In genomic region chr4:146066932-146067580, GRCm38 (mm10) we compare ENCODE assay signal across 11 mouse cellular contexts. TPM values are rescaled to one million over a fixed set of nuclear protein-coding genes. Genes with fewer than 3 reads are reported as not detected.
DNase-seq lines count a peak whose midpoint lies in the region; ATAC-seq and TF ChIP-seq lines count a peak whose summit lies in the region.
"Not testable (repeated sequence)": the region's sequence is repeated elsewhere in the genome, so short reads cannot be mapped to it uniquely, and the experiment has no call there.
"Had no signal": no experiment of that assay in that cellular context is flagged by ENCODE, and none has a peak within 500 bp of the region (broad histone marks: within the 10 kb centered on the region; RNA-seq: fewer than 3 reads in every experiment).

No protein-coding gene starts in this region.

- peak overlapping the region; percentile 57 to 83; a peak in 3 of 4 replicates for H3K4me3 ChIP-seq in ES-E14 (ENCODE audit: insufficient read depth in 1 of 2, low read depth in 1 of 2, low read length in 2 of 2, poor library complexity in 1 of 2, severe bottlenecking in 1 of 2)
- H3K4me3 ChIP-seq in embryonic facial prominence, embryonic 13.5 days = peak overlapping the region; percentile 30
- peak overlapping the region; percentile 44 for H3K4me3 ChIP-seq in heart, embryonic 12.5 days
- H3K4me3 ChIP-seq in intestine, embryonic 14.5 days (ENCODE audit: low read depth, low read length) = peak overlapping the region; percentile 3; the same call in 1 of the 2 replicates
- H3K4me3 ChIP-seq in limb, embryonic 12.5 days (replicated peaks) = peak overlapping the region; percentile 25
- not testable (repeated sequence) for H3K4me3 ChIP-seq in midbrain, embryonic 11.5 days (ENCODE audit: low read depth, low read length)

- H3K9me3 ChIP-seq in ES-E14 (ENCODE audit: control insufficient read depth, insufficient read depth, low read depth, low read length) = peaks cover 13% of the 10 kb centered on the region
- peaks cover 26% of the 10 kb centered on the region for H3K9me3 ChIP-seq in embryonic facial prominence, embryonic 13.5 days
- H3K9me3 ChIP-seq in heart, embryonic 12.5 days (replicated peaks) = peaks cover 35% of the 10 kb centered on the region
- peaks cover 14% of the 10 kb centered on the region; the same call in 1 of the 2 replicates for H3K9me3 ChIP-seq in intestine, embryonic 14.5 days (ENCODE audit: control insufficient read depth, low read length)
- H3K9me3 ChIP-seq in limb, embryonic 12.5 days = peaks cover 38% of the 10 kb centered on the region
- not testable (repeated sequence) for H3K9me3 ChIP-seq in midbrain, embryonic 11.5 days (ENCODE audit: control insufficient read depth, low read length)

- in situ Hi-C loops in ES-E14 (cut with MboI; ENCODE audit: low sequenced_read_pairs in 2 of 2, unreplicated experiment in 2 of 2) = not testable (repeated sequence)

- peak; percentile 92 for DNase-seq in ES-E14 (ENCODE audit: low read depth, low spot score)
- peak; percentile 52 for DNase-seq in intestine, embryonic 14.5 days (ENCODE audit: low spot score)
- peak; percentile 85 for DNase-seq in midbrain, embryonic 11.5 days (ENCODE audit: low spot score, missing footprints)
- peak; percentile 8 for DNase-seq in ovary, postnatal 36 days (ENCODE audit: low spot score)
- peak; percentile 47 to 78 for DNase-seq in urinary bladder, postnatal 4 days (ENCODE audit: low spot score in 2 of 2)

- peak overlapping the region; percentile 90 for H3K9ac ChIP-seq in ES-E14 (ENCODE audit: insufficient read depth, low read depth, low read length, poor library complexity, severe bottlenecking)
- not testable (repeated sequence) for H3K9ac ChIP-seq in embryonic facial prominence, embryonic 13.5 days; heart, embryonic 12.5 days; intestine, embryonic 14.5 days (ENCODE audit: low read length); limb, embryonic 12.5 days (replicated peaks); midbrain, embryonic 11.5 days (ENCODE audit: low read length)

- H3K36me3 ChIP-seq in ES-E14 (ENCODE audit: control insufficient read depth, insufficient read depth, low read length, poor library complexity, severe bottlenecking); embryonic facial prominence, embryonic 13.5 days; heart, embryonic 12.5 days; intestine, embryonic 14.5 days (ENCODE audit: control insufficient read depth, insufficient read depth, low read length); limb, embryonic 12.5 days; midbrain, embryonic 11.5 days (ENCODE audit: control insufficient read depth, insufficient read depth, low read length): not testable (repeated sequence)

- WGBS in embryonic facial prominence, embryonic 13.5 days = 37% methylated on average over 45 of the region's 45 CpGs
- WGBS in heart, embryonic 12.5 days = 28% methylated on average over 45 of the region's 45 CpGs
- WGBS in intestine, embryonic 14.5 days = 44% methylated on average over 37 of the region's 45 CpGs
- 34% methylated on average over 43 of the region's 45 CpGs for WGBS in limb, embryonic 12.5 days
- WGBS in midbrain, embryonic 11.5 days = 38% methylated on average over 32 of the region's 45 CpGs

- 0 out of 2 replicates have a peak, but pooled peaks have one; percentile 64 for ATAC-seq in embryonic facial prominence, embryonic 13.5 days (ENCODE audit: insufficient number of reproducible peaks, insufficient read depth, low FRiP score, low TSS enrichment, low read depth)
- ATAC-seq in heart, embryonic 12.5 days (ENCODE audit: insufficient number of reproducible peaks, low FRiP score); intestine, embryonic 14.5 days (replicated peaks; ENCODE audit: low FRiP score, low TSS enrichment, low read depth); limb, embryonic 12.5 days (ENCODE audit: insufficient number of reproducible peaks, insufficient read depth, low FRiP score, low TSS enrichment, low read depth): not testable (repeated sequence)
- ATAC-seq in midbrain, embryonic 11.5 days (ENCODE audit: low FRiP score) = peak; percentile 65; the same call in 1 of the 2 replicates

- H3K4me1 ChIP-seq in ES-E14 (ENCODE audit: control insufficient read depth in 2 of 2, insufficient read depth in 2 of 2, low read length in 2 of 2, poor library complexity in 1 of 2); embryonic facial prominence, embryonic 13.5 days; heart, embryonic 12.5 days (replicated peaks); intestine, embryonic 14.5 days (replicated peaks; ENCODE audit: control insufficient read depth, insufficient read depth, low read length); limb, embryonic 12.5 days (replicated peaks); midbrain, embryonic 11.5 days (ENCODE audit: control insufficient read depth, insufficient read depth, low read length): not testable (repeated sequence)

- H3K27ac ChIP-seq in ES-E14 (ENCODE audit: insufficient read depth, low read depth, low read length, poor library complexity, severe bottlenecking) = peak overlapping the region; percentile 90
- H3K27ac ChIP-seq in embryonic facial prominence, embryonic 13.5 days; heart, embryonic 12.5 days (ENCODE audit: poor library complexity, severe bottlenecking); intestine, embryonic 14.5 days (ENCODE audit: low read depth); limb, embryonic 12.5 days; midbrain, embryonic 11.5 days (ENCODE audit: low read depth, low read length): not testable (repeated sequence)

- H3K27me3 ChIP-seq in embryonic facial prominence, embryonic 13.5 days; heart, embryonic 12.5 days (replicated peaks); intestine, embryonic 14.5 days (replicated peaks; ENCODE audit: control insufficient read depth, insufficient read depth, low read length); limb, embryonic 12.5 days; midbrain, embryonic 11.5 days (ENCODE audit: control insufficient read depth, insufficient read depth, low read length): not testable (repeated sequence)

- H3K4me2 ChIP-seq in embryonic facial prominence, embryonic 13.5 days = peak overlapping the region; percentile 50
- H3K4me2 ChIP-seq in heart, embryonic 12.5 days = peak overlapping the region; percentile 68
- H3K4me2 ChIP-seq in intestine, embryonic 14.5 days (ENCODE audit: low read length) = peak overlapping the region; percentile 24
- H3K4me2 ChIP-seq in limb, embryonic 12.5 days = peak overlapping the region; percentile 42
- H3K4me2 ChIP-seq in midbrain, embryonic 11.5 days = peak overlapping the region; percentile 22; the same call in 1 of the 2 replicates

TF ChIP-seq in ES-E14, 5 proteins besides CTCF, POLR2A, EP300 and RAD21:
- TF ChIP-seq ZC3H11A (IDR thresholded peaks at IDR 0.05; ENCODE audit: borderline replicate concordance, low read depth, low read length) (peak; percentile 6; the same call in 1 of the 2 replicates), HCFC1 (IDR thresholded peaks at IDR 0.05; ENCODE audit: borderline replicate concordance, insufficient read depth, low read length) (peak; percentile 17; the same call in 1 of the 2 replicates), CHD2 (IDR thresholded peaks at IDR 0.05; ENCODE audit: low read depth, low read length) (peak; percentile 95)

RNA-seq across cellular contexts. Expression of gene Zfp987, which starts 30.0 kb away (rescaled TPM):
- total RNA-seq in ES-E14 (2012; rRNA removed) = 61.8 and 64.7 TPM in 2 replicates
- polyA plus RNA-seq in embryonic facial prominence, embryonic 13.5 days (2015; fragmentation: Nextera tagmentation; extraction: Ambion mirVana) = not detected in 2 replicates
- not detected in 2 replicates for polyA plus RNA-seq in heart, embryonic 12.5 days (2016; fragmentation: Nextera tagmentation; extraction: Ambion mirVana)
- 0.52 and 0.74 TPM in 2 replicates for polyA plus RNA-seq in intestine, embryonic 14.5 days (2014; fragmentation: Nextera tagmentation; extraction: Ambion mirVana)
- polyA plus RNA-seq in limb, embryonic 12.5 days (2016; fragmentation: Nextera tagmentation; extraction: Ambion mirVana) = 0.08 and 0.09 TPM in 2 replicates
- not detected in 2 replicates for polyA plus RNA-seq in midbrain, embryonic 11.5 days (2014; fragmentation: Nextera tagmentation; extraction: Ambion mirVana)
- total RNA-seq: adrenal gland, postnatal 4 days; layer of hippocampus, adult 8-10 months had no signal
- polyA plus RNA-seq: gonadal fat pad, adult 2 months had no signal

Comparison
In these comparisons a context has a peak if more than half of its experiments do, and no peak if none do; other contexts are left out.
1. DNase-seq: peak in every context shown above with its lines; median percentile 92 in ES-E14; 85 in midbrain, embryonic 11.5 days; 62 in urinary bladder, postnatal 4 days; 52 in intestine, embryonic 14.5 days; 8 in ovary, postnatal 36 days.